Comparison of ENCODE assay signal across 25 mouse cellular contexts in genomic region chr7:38027940-38028600, GRCm38 (mm10). TPM values are rescaled to one million over a fixed set of nuclear protein-coding genes. Genes with fewer than 3 reads are reported as not detected.
DNase-seq lines count a peak whose midpoint lies in the region; ATAC-seq lines count a peak whose summit lies in the region.
"Had no signal": no experiment of that assay in that cellular context is flagged by ENCODE, and none has a peak within 500 bp of the region (broad histone marks: within the 10 kb centered on the region; RNA-seq: fewer than 3 reads in every experiment).

No protein-coding gene starts in this region.

- no peaks in the 10 kb centered on the region for H3K36me3 ChIP-seq in heart, embryonic 10.5 days
- H3K36me3 ChIP-seq in heart, embryonic 12.5 days, result no peaks in the 10 kb centered on the region
- H3K36me3 ChIP-seq: embryonic facial prominence, embryonic 10.5 days; embryonic facial prominence, embryonic 13.5 days; forebrain, embryonic 12.5 days; forebrain, embryonic 15.5 days; G1E; heart, embryonic 13.5 days; hindbrain, embryonic 12.5 days; hindbrain, embryonic 15.5 days had no signal

- DNase-seq in heart, embryonic 10.5 days (ENCODE audit: low spot score), result peak; percentile 52
- DNase-seq in ES-CJ7 (ENCODE audit: low read depth, low spot score) (peak; percentile 82), WW6 (ENCODE audit: low read depth, low spot score) (peak; percentile 49)
- no peak for DNase-seq in cerebellum, adult 9-11 months
- no peak for DNase-seq in gastrocnemius, postnatal 36 days
- DNase-seq: adrenal gland, postnatal 10 days; adrenal gland, postnatal 36 days; B cell, adult 2 months; cerebellum, adult 18-20 months; cerebellum, adult 9-10 months; cerebellum, postnatal 25 days; gastrocnemius, postnatal 25 days; kidney, adult 2 months had no signal

- WGBS in heart, embryonic 10.5 days, result 83% methylated on average over 7 of the region's 7 CpGs
- 75% methylated on average over 7 of the region's 7 CpGs for WGBS in heart, embryonic 12.5 days

- no peak for ATAC-seq in heart, embryonic 12.5 days (ENCODE audit: insufficient number of reproducible peaks, low FRiP score)
- ATAC-seq: forebrain, embryonic 15.5 days; intestine, postnatal 0 days; Patski had no signal

- no peak overlapping the region for H3K27ac ChIP-seq in heart, embryonic 10.5 days
- H3K27ac ChIP-seq in heart, embryonic 12.5 days (ENCODE audit: poor library complexity, severe bottlenecking), result no peak overlapping the region
- H3K27ac ChIP-seq: embryonic facial prominence, embryonic 10.5 days; embryonic facial prominence, embryonic 13.5 days; forebrain, embryonic 12.5 days; forebrain, embryonic 15.5 days; heart, embryonic 13.5 days; hindbrain, embryonic 12.5 days; hindbrain, embryonic 15.5 days had no signal

- H3K4me1 ChIP-seq in heart, embryonic 10.5 days, result 0 out of 2 replicates have a peak, but pooled peaks cover 7% of the 10 kb centered on the region
- H3K4me1 ChIP-seq in heart, embryonic 12.5 days (replicated peaks), result no peaks in the 10 kb centered on the region
- H3K4me1 ChIP-seq: embryonic facial prominence, embryonic 10.5 days; forebrain, embryonic 12.5 days; forebrain, embryonic 15.5 days; heart, embryonic 13.5 days; hindbrain, embryonic 12.5 days; hindbrain, embryonic 15.5 days had no signal

- no peak overlapping the region for H3K4me2 ChIP-seq in heart, embryonic 12.5 days
- H3K4me2 ChIP-seq: embryonic facial prominence, embryonic 13.5 days; forebrain, embryonic 12.5 days; forebrain, embryonic 15.5 days; heart, embryonic 13.5 days; hindbrain, embryonic 12.5 days; hindbrain, embryonic 15.5 days had no signal

- no peak overlapping the region for H3K4me3 ChIP-seq in heart, embryonic 10.5 days
- H3K4me3 ChIP-seq in heart, embryonic 12.5 days, result no peak overlapping the region
- H3K4me3 ChIP-seq: embryonic facial prominence, embryonic 10.5 days; embryonic facial prominence, embryonic 13.5 days; erythroblast, embryonic 14.5 days; forebrain, embryonic 12.5 days; forebrain, embryonic 15.5 days; heart, embryonic 13.5 days; hindbrain, embryonic 12.5 days; hindbrain, embryonic 15.5 days had no signal

- intact Hi-C loops in gastrocnemius, postnatal 36 days (cut with DNase I), result no loop called here

- no peaks in the 10 kb centered on the region for H3K27me3 ChIP-seq in heart, embryonic 10.5 days (ENCODE audit: insufficient read depth, poor library complexity, severe bottlenecking)
- H3K27me3 ChIP-seq in heart, embryonic 12.5 days (replicated peaks), result no peaks in the 10 kb centered on the region
- H3K27me3 ChIP-seq: embryonic facial prominence, embryonic 13.5 days; forebrain, embryonic 12.5 days; forebrain, embryonic 15.5 days; heart, embryonic 13.5 days; hindbrain, embryonic 12.5 days; hindbrain, embryonic 15.5 days had no signal

- no peaks in the 10 kb centered on the region for H3K9me3 ChIP-seq in heart, embryonic 10.5 days
- H3K9me3 ChIP-seq in heart, embryonic 12.5 days (replicated peaks), result no peaks in the 10 kb centered on the region
- H3K9me3 ChIP-seq: embryonic facial prominence, embryonic 10.5 days; forebrain, embryonic 15.5 days; G1E; heart, embryonic 13.5 days; hindbrain, embryonic 12.5 days; hindbrain, embryonic 15.5 days had no signal

- no peak overlapping the region for H3K9ac ChIP-seq in heart, embryonic 12.5 days
- H3K9ac ChIP-seq: embryonic facial prominence, embryonic 13.5 days; forebrain, embryonic 12.5 days; forebrain, embryonic 15.5 days; heart, embryonic 13.5 days; hindbrain, embryonic 12.5 days; hindbrain, embryonic 15.5 days had no signal

RNA-seq across cellular contexts. Expression of gene Uri1, which starts 4.7 kb away (rescaled TPM):
- polyA plus RNA-seq in heart, embryonic 10.5 days (2016; fragmentation: Nextera tagmentation; extraction: Ambion mirVana), result 39.7 and 46.9 TPM in 2 replicates
- 43.5 and 44.2 TPM in 2 replicates for polyA plus RNA-seq in heart, embryonic 12.5 days (2016; fragmentation: Nextera tagmentation; extraction: Ambion mirVana)
- total RNA-seq in gastrocnemius, postnatal 36 days (2021), result 10 to 100 TPM; 22.4 to 24.0 TPM

Comparison
In these comparisons a context has a peak if more than half of its experiments do, and no peak if none do; other contexts are left out.
1. DNase-seq: peak in heart, embryonic 10.5 days (single experiment), ES-CJ7 (single experiment) and WW6 (single experiment); none in cerebellum, adult 9-11 months (single experiment) and gastrocnemius, postnatal 36 days (0 of 2).